Mouse (Mus musculus) neural tube, embryonic 15.5 days (tissue): ENCODE data around the gene Phc1. TPM values are rescaled to one million over a fixed set of nuclear protein-coding genes. Genes with fewer than 3 reads are reported as not detected.

Experiments
- ATAC-seq: fragments of 200-750 bp; cut with Nextera tagmentation; 2 replicates; pipeline ENCODE4 v1.8.0; 2017; ENCODE audit warnings: mild to moderate bottlenecking, moderate TSS enrichment, moderate library complexity; ENCODE audit not compliant: low FRiP score
- H3K27ac ChIP-seq: fragments of 300-500 bp; sonication (generic); replicated peaks from 2 replicates; pipeline ENCODE4 v1.5.1; 2015; ENCODE audit warnings: mild to moderate bottlenecking, inconsistent platforms
- H3K27me3 ChIP-seq: fragments of 300-500 bp; sonication (generic); replicated peaks from 2 replicates; pipeline ENCODE4 v1.6.1; 2015; ENCODE audit warnings: inconsistent platforms
- H3K36me3 ChIP-seq: fragments of 300-500 bp; sonication (generic); 2 replicates; pipeline ENCODE4 v1.6.1; 2015; ENCODE audit warnings: inconsistent platforms
- H3K4me1 ChIP-seq: fragments of 300-500 bp; sonication (generic); 2 replicates; pipeline ENCODE4 v1.6.1; 2015; ENCODE audit warnings: inconsistent platforms
- H3K4me2 ChIP-seq: fragments of 300-500 bp; sonication (generic); 2 replicates; pipeline ENCODE4 v1.6.1; 2015; ENCODE audit warnings: inconsistent platforms, mild to moderate bottlenecking, moderate library complexity
- H3K4me3 ChIP-seq: fragments of 300-500 bp; sonication (generic); replicated peaks from 2 replicates; pipeline ENCODE4 v1.5.1; 2015; ENCODE audit warnings: mild to moderate bottlenecking, inconsistent platforms
- H3K9ac ChIP-seq: fragments of 300-500 bp; sonication (generic); replicated peaks from 2 replicates; pipeline ENCODE4 v1.6.1; 2015; ENCODE audit warnings: mild to moderate bottlenecking, inconsistent platforms
- H3K9me3 ChIP-seq: fragments of 300-500 bp; sonication (generic); replicated peaks from 2 replicates; pipeline ENCODE4 v1.6.1; 2016; ENCODE audit warnings: inconsistent platforms
- WGBS: fragments of 180-500 bp; shearing (Covaris S2); methylation state at CpG from one replicate; pipeline ENCODE4 v1.1.7; 2015; ENCODE audit warnings: mixed read lengths; 5-methylcytosine and 5-hydroxymethylcytosine counted together
- polyA plus RNA-seq: library from polyadenylated mRNA; unstranded; fragments of >200 nt; fragmentation: Nextera tagmentation; extraction: Ambion mirVana; gene quantifications from 2 replicates; pipeline ENCODE4 v1.2.1, GENCODE M21; 2015

The Phc1 gene
- polyA plus RNA-seq, 1 experiment from 2014 or later: 25.3 TPM

DNA sequence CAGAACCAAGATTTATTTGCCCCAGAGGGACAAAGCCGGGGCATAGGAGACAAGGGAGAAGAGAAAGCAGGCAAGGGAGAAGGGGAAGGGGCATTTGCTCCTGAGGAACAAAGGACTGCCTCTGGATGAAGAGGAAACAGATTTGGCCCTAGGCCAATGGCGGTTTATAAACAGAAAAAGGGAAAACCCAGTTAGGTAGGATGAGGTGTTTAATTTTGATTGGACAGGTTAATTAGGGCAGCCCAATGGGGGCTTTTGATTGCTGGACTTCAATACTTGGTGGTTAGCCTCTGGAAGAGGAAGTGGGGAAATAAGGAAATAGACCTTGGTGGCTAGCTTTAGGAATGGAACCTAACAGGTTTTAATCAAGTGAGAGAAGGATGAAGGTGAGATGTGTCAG lies 48.2 kb downstream of the Phc1 start:
- no peaks in the 10 kb centered on the region for H3K27me3 ChIP-seq
- no peaks in the 10 kb centered on the region for H3K36me3 ChIP-seq
- ATAC-seq: no peak
- H3K4me1 ChIP-seq: peaks cover 10% of the 10 kb centered on the region
- H3K4me2 ChIP-seq: no peak overlapping the region
- no peaks in the 10 kb centered on the region for H3K9me3 ChIP-seq
- no peak overlapping the region for H3K9ac ChIP-seq
- no peak overlapping the region for H3K27ac ChIP-seq
- 41% methylated on average over 2 of the region's 2 CpGs for WGBS
- H3K4me3 ChIP-seq: no peak overlapping the region

DNA sequence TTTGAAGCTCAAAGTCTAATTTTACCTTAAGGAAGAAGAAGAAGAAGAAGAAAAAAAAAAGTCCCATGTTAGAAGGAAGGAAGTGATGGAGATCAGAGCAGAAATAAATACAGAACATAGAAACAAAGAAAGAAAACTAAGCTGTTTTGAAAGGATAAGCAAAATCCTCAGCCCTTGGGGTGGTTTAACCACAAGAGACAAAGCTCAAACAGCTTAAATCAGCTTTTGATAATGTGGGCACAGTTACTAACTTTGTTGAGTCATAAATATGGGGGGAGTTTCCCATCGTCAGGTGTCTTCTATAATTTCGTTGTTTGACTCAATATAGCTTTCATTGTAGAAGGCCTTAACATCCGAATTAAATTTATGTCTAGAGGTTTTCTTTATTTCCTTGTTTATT lies 48.6 kb downstream of the Phc1 start:
- Histone ChIP-seq H3K36me3 (no peaks in the 10 kb centered on the region), H3K27me3 (no peaks in the 10 kb centered on the region)

GRCm38 (mm10) chr6:122291264-122291663 lies 49.1 kb downstream of the Phc1 start:
- no peak for ATAC-seq
- Histone ChIP-seq H3K27me3 (no peaks in the 10 kb centered on the region), H3K4me2 (no peak overlapping the region), H3K9ac (no peak overlapping the region), H3K9me3 (no peaks in the 10 kb centered on the region), H3K4me1 (peaks cover 7% of the 10 kb centered on the region), H3K4me3 (no peak overlapping the region), H3K27ac (no peak overlapping the region), H3K36me3 (no peaks in the 10 kb centered on the region)
- 86% methylated on average over 2 of the region's 2 CpGs for WGBS

More for the DNA sequence above, 48.6 kb downstream of the Phc1 start:
- Histone ChIP-seq H3K4me1 (peaks cover 10% of the 10 kb centered on the region), H3K4me3 (no peak overlapping the region), H3K27ac (no peak overlapping the region), H3K4me2 (no peak overlapping the region), H3K9me3 (no peaks in the 10 kb centered on the region), H3K9ac (no peak overlapping the region)
- 81% methylated on average over 3 of the region's 3 CpGs for WGBS
- no peak for ATAC-seq

GRCm38 (mm10) chr6:122290253-122290652 lies 50.1 kb downstream of the Phc1 start:
- WGBS: 22% methylated on average over 3 of the region's 3 CpGs
- no peak overlapping the region for H3K9ac ChIP-seq
- no peaks in the 10 kb centered on the region for H3K27me3 ChIP-seq
- no peaks in the 10 kb centered on the region for H3K4me1 ChIP-seq
- no peak for ATAC-seq
- H3K36me3 ChIP-seq: no peaks in the 10 kb centered on the region
- no peak overlapping the region for H3K27ac ChIP-seq
- H3K4me2 ChIP-seq: no peak overlapping the region
- no peaks in the 10 kb centered on the region for H3K9me3 ChIP-seq
- H3K4me3 ChIP-seq: no peak overlapping the region

DNA sequence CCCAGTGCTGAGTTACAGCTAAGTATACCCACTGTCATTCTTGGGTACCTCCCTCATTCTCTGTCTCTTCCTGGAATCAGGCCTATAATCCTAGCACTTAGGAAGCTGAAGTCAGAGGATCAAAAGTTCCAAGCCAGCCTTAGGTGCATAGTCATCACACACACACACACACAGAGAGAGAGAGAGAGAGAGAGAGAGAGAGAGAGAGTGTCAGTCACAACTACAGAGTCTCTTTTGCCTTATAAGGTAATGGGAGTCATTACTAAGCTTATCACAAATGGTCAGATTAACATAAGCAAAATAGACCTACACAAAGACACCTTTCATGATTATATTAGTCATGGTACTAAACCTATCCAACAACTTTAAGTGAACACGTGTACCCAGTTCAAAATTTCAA lies 51.0 kb downstream of the Phc1 start:
- Histone ChIP-seq H3K27me3 (no peaks in the 10 kb centered on the region), H3K4me1 (no peaks in the 10 kb centered on the region), H3K36me3 (no peaks in the 10 kb centered on the region), H3K9ac (no peak overlapping the region), H3K27ac (no peak overlapping the region), H3K9me3 (no peaks in the 10 kb centered on the region), H3K4me3 (no peak overlapping the region), H3K4me2 (no peak overlapping the region)
- WGBS: 52% methylated on average over 1 of the region's 1 CpGs
- ATAC-seq: no peak

- Histone ChIP-seq H3K4me2 (no peak overlapping the region), H3K9me3 (no peaks in the 10 kb centered on the region), H3K4me1 (no peaks in the 10 kb centered on the region), H3K9ac (no peak overlapping the region), H3K4me3 (no peak overlapping the region), H3K27ac (no peak overlapping the region), H3K36me3 (no peaks in the 10 kb centered on the region), H3K27me3 (no peaks in the 10 kb centered on the region)
- 54% methylated on average over 1 of the region's 1 CpGs for WGBS
- no peak for ATAC-seq
Observed at GRCm38 (mm10) chr6:122288263-122288662, 52.1 kb downstream of the Phc1 start.

DNA sequence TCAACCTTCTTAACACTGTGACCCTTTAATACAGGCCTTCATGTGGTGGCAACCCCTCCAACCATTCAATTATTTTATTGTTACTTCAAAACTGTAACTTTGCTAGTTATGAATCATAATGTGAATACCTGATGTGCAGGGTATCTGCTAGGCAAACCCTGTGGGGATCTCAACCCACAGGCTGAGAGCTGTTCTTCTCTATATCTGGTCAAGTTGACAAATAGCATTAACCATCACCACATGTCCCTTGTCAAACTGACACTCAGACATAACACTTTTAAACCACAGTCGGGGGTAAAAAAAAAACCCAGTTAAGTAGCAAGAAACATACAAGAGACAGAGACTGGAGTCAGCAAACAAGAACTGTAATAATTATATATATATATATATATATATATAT lies 55.5 kb downstream of the Phc1 start:
- WGBS: 90% methylated on average over 1 of the region's 1 CpGs
- Histone ChIP-seq H3K27ac (no peak overlapping the region), H3K4me3 (no peak overlapping the region), H3K4me1 (no peaks in the 10 kb centered on the region), H3K9ac (no peak overlapping the region), H3K9me3 (no peaks in the 10 kb centered on the region), H3K36me3 (no peaks in the 10 kb centered on the region), H3K4me2 (no peak overlapping the region), H3K27me3 (no peaks in the 10 kb centered on the region)
- no peak for ATAC-seq

DNA sequence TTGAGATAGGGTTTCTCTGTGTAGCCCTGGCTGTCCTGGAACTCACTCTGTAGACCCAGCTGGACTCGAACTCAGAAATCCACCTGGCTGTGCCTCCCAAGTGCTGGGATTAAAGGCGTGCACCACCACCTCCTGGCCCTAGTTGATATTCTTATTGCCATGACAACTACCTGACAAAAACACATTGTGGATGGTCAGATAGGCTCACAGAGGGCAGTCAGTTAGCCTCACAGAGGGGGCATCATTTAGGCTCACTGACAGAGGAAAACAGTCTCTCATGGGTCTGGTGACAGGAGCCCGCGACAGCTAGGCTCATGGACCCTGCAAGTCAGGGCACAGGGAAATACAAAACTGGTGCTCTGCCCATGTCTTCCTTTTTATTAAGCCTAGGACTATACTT lies 56.1 kb downstream of the Phc1 start:
- Histone ChIP-seq H3K4me1 (no peaks in the 10 kb centered on the region), H3K9ac (no peak overlapping the region), H3K27me3 (no peaks in the 10 kb centered on the region), H3K36me3 (no peaks in the 10 kb centered on the region), H3K4me2 (no peak overlapping the region), H3K4me3 (no peak overlapping the region), H3K27ac (no peak overlapping the region), H3K9me3 (no peaks in the 10 kb centered on the region)
- 89% methylated on average over 4 of the region's 4 CpGs for WGBS
- ATAC-seq: no peak

GRCm38 (mm10) chr6:122283429-122283828 lies 56.9 kb downstream of the Phc1 start:
- Histone ChIP-seq H3K4me2 (no peak overlapping the region), H3K9ac (no peak overlapping the region), H3K4me1 (no peaks in the 10 kb centered on the region), H3K27ac (no peak overlapping the region), H3K4me3 (no peak overlapping the region), H3K27me3 (no peaks in the 10 kb centered on the region), H3K36me3 (no peaks in the 10 kb centered on the region), H3K9me3 (no peaks in the 10 kb centered on the region)
- WGBS: 82% methylated on average over 2 of the region's 2 CpGs
- no peak for ATAC-seq

DNA sequence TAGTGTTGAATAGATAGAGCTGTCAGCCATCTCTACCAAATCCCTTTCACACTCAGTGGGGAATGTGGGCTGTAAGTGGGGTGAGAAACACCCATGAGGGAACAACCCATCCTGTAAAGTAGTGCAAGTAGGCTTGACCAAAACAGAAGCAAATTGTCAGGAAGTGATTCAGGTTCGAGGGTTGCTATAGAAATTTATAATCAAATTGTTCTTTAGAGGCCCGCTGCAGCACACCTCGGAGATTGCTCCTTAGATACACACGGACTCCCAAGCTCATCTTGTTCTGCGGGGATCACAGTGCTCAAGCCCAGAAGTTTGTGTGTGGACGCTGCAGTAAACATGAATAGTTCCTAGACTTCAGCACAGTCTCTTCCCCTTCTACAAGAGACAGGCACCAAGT lies 57.6 kb downstream of the Phc1 start, which contains the start of gene Klrg1:
Gene Klrg1 (minus strand): TSS at position 101 of the 400 bp plus-strand sequence.
- Histone ChIP-seq H3K4me3 (no peak within 1 kb of the TSS), H3K27me3 (no peaks in the 10 kb centered on the region), H3K9ac (no peak within 1 kb of the TSS), H3K4me1 (no peaks in the 10 kb centered on the region), H3K27ac (no peak within 1 kb of the TSS), H3K36me3 (no peaks in the 10 kb centered on the region), H3K9me3 (no peaks in the 10 kb centered on the region), H3K4me2 (no peak within 1 kb of the TSS)
- WGBS: 81% methylated on average over 6 of the region's 6 CpGs
- ATAC-seq: no peak

GRCm38 (mm10) chr6:122276565-122276964 lies 63.8 kb downstream of the Phc1 start:
- no peak overlapping the region for H3K4me2 ChIP-seq
- no peaks in the 10 kb centered on the region for H3K9me3 ChIP-seq
- H3K27ac ChIP-seq: no peak overlapping the region
- H3K36me3 ChIP-seq: no peaks in the 10 kb centered on the region
- no peaks in the 10 kb centered on the region for H3K27me3 ChIP-seq
- WGBS: 87% methylated on average over 7 of the region's 7 CpGs
- no peak overlapping the region for H3K4me3 ChIP-seq
- H3K4me1 ChIP-seq: peaks cover 3% of the 10 kb centered on the region; the same call in 1 of the 2 replicates
- no peak overlapping the region for H3K9ac ChIP-seq
- ATAC-seq: no peak

- ATAC-seq: no peak
- H3K27me3 ChIP-seq: no peaks in the 10 kb centered on the region
- H3K27ac ChIP-seq: no peak overlapping the region
- 67% methylated on average over 5 of the region's 5 CpGs for WGBS
- no peaks in the 10 kb centered on the region for H3K9me3 ChIP-seq
- peaks cover 3% of the 10 kb centered on the region; the same call in 1 of the 2 replicates for H3K4me1 ChIP-seq
- no peak overlapping the region for H3K9ac ChIP-seq
- no peak overlapping the region for H3K4me3 ChIP-seq
- no peak overlapping the region for H3K4me2 ChIP-seq
- no peaks in the 10 kb centered on the region for H3K36me3 ChIP-seq
Observed at GRCm38 (mm10) chr6:122274546-122274945, 65.8 kb downstream of the Phc1 start.

DNA sequence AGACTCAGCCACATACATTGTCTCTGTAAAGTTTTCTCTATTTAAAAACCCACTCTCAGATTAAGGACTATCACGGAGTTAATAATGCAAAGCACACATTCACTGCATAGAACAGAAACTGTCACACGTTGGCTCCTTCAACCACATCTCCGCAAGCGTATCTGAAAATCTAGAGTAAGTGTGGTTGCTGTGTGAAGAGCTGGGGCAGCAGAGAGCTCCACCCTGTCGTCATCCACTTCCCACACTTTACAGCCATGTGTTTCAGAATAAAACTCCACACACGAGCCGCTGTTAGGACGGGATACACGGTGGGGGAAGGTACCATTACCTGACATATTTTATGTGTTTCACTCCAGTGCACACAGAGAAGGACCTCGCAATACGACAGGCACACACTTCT lies 70.2 kb downstream of the Phc1 start:
- no peaks in the 10 kb centered on the region for H3K27me3 ChIP-seq
- WGBS: 76% methylated on average over 11 of the region's 11 CpGs
- no peak overlapping the region for H3K27ac ChIP-seq
- no peak overlapping the region for H3K4me2 ChIP-seq
- H3K36me3 ChIP-seq: no peaks in the 10 kb centered on the region
- no peak for ATAC-seq
- no peak overlapping the region for H3K9ac ChIP-seq
- H3K4me3 ChIP-seq: no peak overlapping the region
- H3K4me1 ChIP-seq: peaks cover 3% of the 10 kb centered on the region; the same call in 1 of the 2 replicates
- H3K9me3 ChIP-seq: no peaks in the 10 kb centered on the region
